Mouse (Mus musculus): Measurements from ENCODE around the gene Pou2f1. TPM values are rescaled to one million over a fixed set of nuclear protein-coding genes. Genes with fewer than 3 reads are reported as not detected.

Pou2f1 gene
- polyA plus RNA-seq, 1 experiment = 11.0 TPM

DNA sequence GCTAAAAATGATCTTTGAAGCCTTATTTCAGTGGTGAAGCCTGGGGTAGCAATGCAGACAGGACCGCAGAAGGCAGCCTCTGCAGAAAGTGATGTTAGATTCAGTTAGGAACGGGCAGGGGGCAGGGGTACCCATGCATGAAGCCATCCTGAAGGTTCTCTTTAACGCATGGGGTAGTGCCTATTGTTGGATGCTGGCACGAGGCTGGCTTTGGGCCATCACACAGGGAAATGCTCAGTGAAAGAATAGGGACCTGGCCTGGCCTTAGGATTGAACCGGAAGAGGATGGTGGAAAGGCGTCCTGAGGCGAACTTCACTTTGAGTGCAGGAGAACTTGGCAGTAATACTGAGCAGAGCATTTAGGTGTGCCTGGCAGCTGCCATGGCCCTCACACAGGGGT is 140.4 kb downstream of the Pou2f1 start:
- Histone ChIP-seq H3K27ac (ENCODE audit: insufficient read depth, low read length) (no peak overlapping the region), H3K4me1 (ENCODE audit: control insufficient read depth, insufficient read depth, low read length) (no peaks in the 10 kb centered on the region; the same call in 1 of the 2 replicates), H3K4me3 (replicated peaks; ENCODE audit: insufficient read depth, low read depth, low read length) (no peak overlapping the region), H3K27me3 (ENCODE audit: control insufficient read depth, insufficient read depth, low read length) (no peaks in the 10 kb centered on the region)
- 26% methylated on average over 7 of the region's 7 CpGs for WGBS
- no peak for DNase-seq
- TF ChIP-seq CTCF (IDR thresholded peaks at IDR 0.05; ENCODE audit: borderline replicate concordance, insufficient read depth, low read depth, low read length) (no peak), POLR2A (IDR thresholded peaks at IDR 0.05; ENCODE audit: borderline replicate concordance, insufficient read depth, low read length) (no peak)

DNA sequence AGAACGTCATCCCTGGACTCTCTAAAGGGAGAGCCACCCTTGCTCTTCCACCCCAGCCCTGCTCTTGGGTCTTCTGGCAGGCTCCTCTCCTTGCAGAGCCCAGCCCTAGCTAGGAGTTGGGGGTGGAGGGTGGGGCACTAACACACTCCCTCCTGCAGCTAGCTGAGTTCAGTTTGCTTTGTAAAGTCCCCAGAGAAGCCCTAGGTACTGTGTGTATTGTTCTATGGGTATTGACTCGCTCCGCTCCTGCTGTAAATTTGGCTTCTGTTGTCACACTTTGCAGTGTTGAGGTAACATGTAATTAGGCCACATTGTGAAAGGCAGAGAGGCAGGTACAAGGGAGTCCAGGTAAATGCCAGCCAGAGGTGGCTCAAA is 141.3 kb downstream of the Pou2f1 start:
- 81% methylated on average over 3 of the region's 3 CpGs for WGBS
- H3K4me1 ChIP-seq (ENCODE audit: control insufficient read depth, insufficient read depth, low read length) = no peaks in the 10 kb centered on the region
- no peak for TF ChIP-seq POLR2A (IDR thresholded peaks at IDR 0.05; ENCODE audit: borderline replicate concordance, insufficient read depth, low read length)
- TF ChIP-seq CTCF (IDR thresholded peaks at IDR 0.05; ENCODE audit: borderline replicate concordance, insufficient read depth, low read depth, low read length) = no peak
- H3K4me3 ChIP-seq (replicated peaks; ENCODE audit: insufficient read depth, low read depth, low read length) = no peak overlapping the region
- DNase-seq = no peak
- no peaks in the 10 kb centered on the region for H3K27me3 ChIP-seq (ENCODE audit: control insufficient read depth, insufficient read depth, low read length)
- H3K27ac ChIP-seq (ENCODE audit: insufficient read depth, low read length) = no peak overlapping the region

DNA sequence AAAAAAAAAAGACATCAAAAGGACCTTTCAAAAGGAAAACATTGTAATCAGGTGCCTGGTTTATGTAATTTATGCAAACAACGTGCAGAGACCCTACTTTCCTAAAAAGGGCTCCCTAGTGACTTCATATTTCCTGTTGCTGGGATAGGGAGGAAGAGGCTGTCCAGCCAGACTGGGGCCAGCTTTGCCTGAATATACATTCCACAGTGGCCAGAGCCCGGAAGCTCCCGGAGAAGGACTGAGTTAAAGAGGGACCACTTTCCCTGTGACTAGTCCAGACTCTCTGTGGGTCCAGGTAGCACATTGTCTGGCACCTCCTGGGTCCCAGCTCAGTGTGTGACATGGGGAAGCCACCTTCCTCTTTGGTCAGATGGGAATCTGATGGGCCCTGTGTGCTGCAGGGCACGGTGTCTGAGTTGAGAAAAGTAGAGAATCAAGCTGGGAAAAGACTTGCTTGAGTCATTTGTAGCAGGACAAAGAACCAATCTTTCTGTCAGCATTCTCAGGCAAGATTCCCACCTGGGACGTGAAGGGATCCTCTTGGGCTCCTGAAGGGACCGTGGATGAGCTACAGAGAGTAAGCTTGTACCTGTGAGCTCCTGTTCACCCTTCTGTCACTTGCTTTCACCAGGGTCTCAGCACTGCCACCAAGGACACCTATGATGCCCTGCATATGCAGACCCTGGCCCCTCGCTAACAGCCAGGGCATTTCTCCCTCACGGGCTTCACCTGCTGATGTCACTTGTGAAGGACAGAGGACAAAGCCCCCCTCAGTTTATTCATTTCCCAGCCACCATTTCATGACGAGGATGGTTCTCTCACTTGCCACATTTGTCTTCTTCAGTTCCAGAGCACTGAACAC is 141.9 kb downstream of the Pou2f1 start:
- H3K4me1 ChIP-seq (ENCODE audit: control insufficient read depth, insufficient read depth, low read length) = no peaks in the 10 kb centered on the region
- no peak for TF ChIP-seq POLR2A (IDR thresholded peaks at IDR 0.05; ENCODE audit: borderline replicate concordance, insufficient read depth, low read length)
- no peak for TF ChIP-seq CTCF (IDR thresholded peaks at IDR 0.05; ENCODE audit: borderline replicate concordance, insufficient read depth, low read depth, low read length)
- no peaks in the 10 kb centered on the region for H3K27me3 ChIP-seq (ENCODE audit: control insufficient read depth, insufficient read depth, low read length)
- no peak overlapping the region for H3K4me3 ChIP-seq (replicated peaks; ENCODE audit: insufficient read depth, low read depth, low read length)
- DNase-seq = no peak
- H3K27ac ChIP-seq (ENCODE audit: insufficient read depth, low read length) = no peak overlapping the region
- 71% methylated on average over 9 of the region's 9 CpGs for WGBS

DNA sequence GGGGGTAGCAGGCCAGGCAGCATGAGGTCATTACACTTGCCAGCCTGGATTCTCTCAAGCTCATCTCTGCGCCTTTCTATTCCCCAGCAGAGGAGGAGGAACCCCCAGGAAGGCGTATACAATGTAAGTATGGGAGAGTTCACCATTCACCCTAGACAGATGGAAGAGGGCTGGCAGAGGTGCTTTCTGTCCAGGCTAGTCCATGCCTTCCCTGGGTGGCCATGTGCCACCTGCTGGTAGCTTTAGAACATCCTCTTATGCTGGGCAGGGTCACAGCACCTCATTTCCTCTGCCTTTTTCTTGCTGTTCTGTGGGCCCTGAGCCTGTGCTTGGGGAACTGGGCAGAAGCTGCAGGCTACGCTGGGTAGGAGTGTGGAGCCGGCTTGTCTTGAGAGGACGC is 144.1 kb downstream of the Pou2f1 start:
- no peaks in the 10 kb centered on the region for H3K27me3 ChIP-seq (ENCODE audit: control insufficient read depth, insufficient read depth, low read length)
- 78% methylated on average over 5 of the region's 5 CpGs for WGBS
- TF ChIP-seq CTCF (IDR thresholded peaks at IDR 0.05; ENCODE audit: borderline replicate concordance, insufficient read depth, low read depth, low read length) (no peak), POLR2A (IDR thresholded peaks at IDR 0.05; ENCODE audit: borderline replicate concordance, insufficient read depth, low read length) (no peak)
- H3K4me1 ChIP-seq (ENCODE audit: control insufficient read depth, insufficient read depth, low read length) = no peaks in the 10 kb centered on the region
- H3K4me3 ChIP-seq (replicated peaks; ENCODE audit: insufficient read depth, low read depth, low read length) = no peak overlapping the region
- H3K27ac ChIP-seq (ENCODE audit: insufficient read depth, low read length) = no peak overlapping the region
- DNase-seq = no peak

DNA sequence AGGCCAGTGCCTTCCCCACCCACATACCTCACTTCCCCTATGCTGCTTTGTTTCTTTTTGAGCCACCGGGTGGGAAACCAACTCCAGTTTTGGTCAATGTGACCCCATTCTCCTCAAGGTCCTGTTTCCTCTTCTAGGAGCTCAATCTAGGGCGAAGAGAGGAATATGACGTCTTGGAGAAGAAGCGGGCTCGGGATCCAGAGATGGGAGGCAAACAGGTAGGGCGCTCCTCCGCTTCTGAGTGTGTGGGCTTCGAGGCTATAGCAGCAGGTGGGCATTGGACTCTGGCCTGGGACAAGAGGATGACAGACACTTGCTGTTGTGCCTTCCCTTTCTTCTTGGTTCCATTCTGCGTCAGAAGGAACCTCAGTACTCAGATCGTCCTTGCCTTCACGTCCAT is 145.2 kb downstream of the Pou2f1 start:
- no peaks in the 10 kb centered on the region for H3K27me3 ChIP-seq (ENCODE audit: control insufficient read depth, insufficient read depth, low read length)
- DNase-seq = no peak
- TF ChIP-seq CTCF (IDR thresholded peaks at IDR 0.05; ENCODE audit: borderline replicate concordance, insufficient read depth, low read depth, low read length) (no peak), POLR2A (IDR thresholded peaks at IDR 0.05; ENCODE audit: borderline replicate concordance, insufficient read depth, low read length) (no peak)
- H3K4me3 ChIP-seq (replicated peaks; ENCODE audit: insufficient read depth, low read depth, low read length) = no peak overlapping the region
- no peaks in the 10 kb centered on the region for H3K4me1 ChIP-seq (ENCODE audit: control insufficient read depth, insufficient read depth, low read length)
- 86% methylated on average over 11 of the region's 11 CpGs for WGBS
- H3K27ac ChIP-seq (ENCODE audit: insufficient read depth, low read length) = no peak overlapping the region

DNA sequence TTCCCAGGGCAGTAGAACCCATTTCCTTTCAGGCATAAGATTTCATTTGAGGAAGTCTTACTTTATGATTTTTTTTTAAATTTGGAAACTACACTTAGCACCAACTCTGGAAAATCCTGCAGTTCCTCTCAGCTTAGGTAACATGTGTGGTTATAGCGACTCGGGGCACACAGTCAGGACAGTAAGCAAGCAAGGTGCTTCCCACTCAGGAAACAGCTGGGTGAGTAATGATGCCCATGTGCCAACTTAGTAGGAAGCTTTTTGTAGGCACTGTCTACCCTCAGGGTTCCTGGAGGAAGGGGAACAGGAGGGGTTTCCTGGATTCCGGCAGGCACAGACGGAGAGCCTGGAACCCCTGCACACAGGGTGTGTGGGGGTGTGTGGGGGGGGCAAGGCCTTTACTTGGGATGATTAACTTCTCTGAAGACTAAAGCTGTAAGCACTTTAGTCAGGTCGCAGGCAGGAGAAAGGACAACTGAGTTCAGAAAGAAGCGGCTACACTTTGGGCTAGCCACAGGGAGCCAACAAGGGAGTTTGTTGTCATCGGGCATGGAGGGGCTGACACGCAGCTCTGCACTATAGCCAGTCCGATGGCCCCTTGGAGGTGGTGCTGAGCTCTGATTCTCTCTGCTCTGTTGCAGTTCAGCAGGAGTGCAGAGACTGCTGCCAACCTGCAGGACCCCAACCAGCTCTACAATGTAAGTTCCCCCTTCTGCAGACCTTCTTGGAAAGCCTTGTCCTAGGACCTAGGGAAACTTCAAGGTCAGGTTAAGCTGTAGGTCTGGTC is 146.5 kb downstream of the Pou2f1 start:
- no peak for DNase-seq
- Histone ChIP-seq H3K27ac (ENCODE audit: insufficient read depth, low read length) (no peak overlapping the region), H3K4me1 (ENCODE audit: control insufficient read depth, insufficient read depth, low read length) (no peaks in the 10 kb centered on the region), H3K4me3 (replicated peaks; ENCODE audit: insufficient read depth, low read depth, low read length) (no peak overlapping the region), H3K27me3 (ENCODE audit: control insufficient read depth, insufficient read depth, low read length) (no peaks in the 10 kb centered on the region)
- 52% methylated on average over 9 of the region's 9 CpGs for WGBS
- TF ChIP-seq CTCF (IDR thresholded peaks at IDR 0.05; ENCODE audit: borderline replicate concordance, insufficient read depth, low read depth, low read length) (no peak), POLR2A (IDR thresholded peaks at IDR 0.05; ENCODE audit: borderline replicate concordance, insufficient read depth, low read length) (no peak)

DNA sequence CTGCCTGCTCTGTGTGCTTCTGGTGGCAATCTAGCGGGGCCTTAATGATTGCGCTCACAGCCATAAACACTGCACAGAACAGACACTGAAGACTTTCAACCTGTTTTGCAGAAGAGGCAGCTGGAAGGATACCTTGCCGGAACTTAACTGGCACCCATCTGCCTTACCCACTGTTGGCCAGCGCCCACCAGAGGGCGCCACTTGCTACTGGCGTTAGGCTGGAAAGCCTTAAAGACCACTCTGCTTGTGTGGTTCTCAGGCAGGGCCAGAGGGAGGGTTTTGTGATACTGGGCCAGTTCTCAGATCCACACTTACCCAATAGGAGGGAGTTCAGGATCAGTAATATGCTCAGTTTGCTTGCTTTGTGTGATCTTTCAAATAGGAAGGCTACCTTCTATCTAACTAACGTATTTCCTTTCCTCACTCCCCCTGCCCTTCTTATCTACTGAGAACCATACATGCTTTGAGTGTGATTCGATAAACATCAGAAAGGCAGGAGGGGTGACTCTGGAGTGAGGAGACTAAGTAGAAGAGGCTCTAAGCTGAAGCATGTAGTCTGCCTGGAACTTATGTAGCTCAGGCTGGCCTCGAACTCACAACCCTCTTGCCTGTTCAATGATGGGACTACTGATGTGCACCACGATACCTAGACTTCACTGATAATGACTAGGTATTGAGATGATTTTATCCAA is 148.6 kb downstream of the Pou2f1 start:
- H3K4me1 ChIP-seq (ENCODE audit: control insufficient read depth, insufficient read depth, low read length) = no peaks in the 10 kb centered on the region
- DNase-seq = peak; percentile 50 to 70
- 64% methylated on average over 10 of the region's 10 CpGs for WGBS
- H3K4me3 ChIP-seq (replicated peaks; ENCODE audit: insufficient read depth, low read depth, low read length) = no peak overlapping the region
- no peaks in the 10 kb centered on the region for H3K27me3 ChIP-seq (ENCODE audit: control insufficient read depth, insufficient read depth, low read length)
- TF ChIP-seq POLR2A (IDR thresholded peaks at IDR 0.05; ENCODE audit: borderline replicate concordance, insufficient read depth, low read length) (no peak), CTCF (IDR thresholded peaks at IDR 0.05; ENCODE audit: borderline replicate concordance, insufficient read depth, low read depth, low read length) (peak; percentile 84)
- H3K27ac ChIP-seq (ENCODE audit: insufficient read depth, low read length) = no peak overlapping the region

Measured in cerebellum, adult 2 months (tissue).